Mouse (Mus musculus): ENCODE data around the gene Kcnd3.

The Kcnd3 gene

GRCm38 (mm10) chr3:105717856-105718555 is 265.9 kb downstream of the Kcnd3 start:
- no peak for DNase-seq (ENCODE audit: extremely low spot score, low read depth, low spot score)

DNA sequence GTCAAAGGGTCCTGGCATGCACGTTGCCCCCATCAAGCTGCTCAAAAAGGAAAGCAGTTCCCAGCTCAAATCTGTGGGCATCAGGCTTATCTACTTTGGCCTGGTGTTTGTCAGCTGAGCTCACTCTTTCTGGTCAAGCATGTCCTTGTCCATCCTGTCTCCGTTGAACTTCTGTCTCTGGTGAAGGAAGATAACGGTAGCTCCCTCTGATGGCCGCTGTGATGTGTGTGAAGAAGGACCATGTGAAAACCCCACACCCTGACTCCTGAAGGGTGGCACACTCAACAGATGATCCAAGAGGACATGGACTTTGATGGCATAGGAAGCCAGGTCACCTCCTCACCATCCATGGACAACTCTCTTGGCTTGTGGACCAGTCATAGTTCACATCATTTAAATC is 266.6 kb downstream of the Kcnd3 start:
- DNase-seq (ENCODE audit: extremely low spot score, low read depth, low spot score): no peak

DNA sequence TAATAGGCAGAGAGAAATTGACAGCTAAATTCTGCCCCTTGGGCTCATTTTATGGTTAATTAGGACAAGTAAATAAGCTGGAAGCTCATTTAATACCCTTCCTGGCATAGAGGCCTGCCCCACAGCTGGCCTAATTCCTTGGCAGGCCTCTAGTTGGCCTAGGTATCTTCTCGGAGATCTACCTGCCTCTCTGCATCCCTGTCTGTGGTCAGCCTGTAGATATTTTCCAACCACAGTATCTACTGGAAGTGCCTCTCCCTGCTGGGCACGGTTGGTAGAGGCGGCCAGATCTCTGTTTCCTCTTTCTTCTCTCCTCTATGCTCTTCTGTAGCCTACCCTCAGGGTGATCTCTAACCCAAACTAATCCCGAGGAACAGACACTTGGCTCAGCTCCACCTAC is 267.8 kb downstream of the Kcnd3 start:
- DNase-seq (ENCODE audit: extremely low spot score, low read depth, low spot score): no peak

- DNase-seq (ENCODE audit: extremely low spot score, low read depth, low spot score): no peak
These were observed 268.4 kb downstream of the Kcnd3 start for GRCm38 (mm10) chr3:105720514-105720913.

- DNase-seq (ENCODE audit: extremely low spot score, low read depth, low spot score): no peak
These were observed 269.6 kb downstream of the Kcnd3 start for GRCm38 (mm10) chr3:105721681-105722201.

- DNase-seq (ENCODE audit: extremely low spot score, low read depth, low spot score): no peak
These were observed 270.4 kb downstream of the Kcnd3 start for GRCm38 (mm10) chr3:105722510-105722909.
